Mouse (Mus musculus) brown adipose tissue, adult 24 weeks (tissue): ENCODE results near the gene Atg14. TPM values are rescaled to one million over a fixed set of nuclear protein-coding genes. Genes with fewer than 3 reads are reported as not detected.
"Not testable (repeated sequence)": the region's sequence is repeated elsewhere in the genome, so short reads cannot be mapped to it uniquely, and the experiment has no call there.

Experiments
- H3K27ac ChIP-seq: fragments of 200-500 bp; replicated peaks from 2 replicates; pipeline ENCODE4 v1.5.1; 2012; ENCODE audit warnings: low read depth, mild to moderate bottlenecking, low read length
- H3K4me1 ChIP-seq: fragments of 200-500 bp; 2 replicates; pipeline ENCODE4 v1.6.1; 2012; ENCODE audit warnings: low read length, mixed read lengths; ENCODE audit not compliant: control insufficient read depth, insufficient read depth, insufficient read length
- H3K4me3 ChIP-seq: fragments of 200-500 bp; 2 replicates; pipeline ENCODE4 v1.5.1; 2012; ENCODE audit warnings: low read depth, mild to moderate bottlenecking, low read length, moderate library complexity; ENCODE audit not compliant: insufficient read depth
- polyA plus RNA-seq: library from polyadenylated mRNA; stranded (reverse); fragments of >200 nt; gene quantifications from 2 replicates; pipeline ENCODE4 v1.2.4, GENCODE M21; 2012; ENCODE audit not compliant: missing spikeins, insufficient read depth, insufficient read length

Atg14 gene
- polyA plus RNA-seq, 1 experiment = 5.5 TPM

GRCm38 (mm10) chr14:47563106-47563505, 7.3 kb downstream of the Atg14 start:
- H3K27ac ChIP-seq = no peak overlapping the region

GRCm38 (mm10) chr14:47562530-47562929, 7.9 kb downstream of the Atg14 start:
- Histone ChIP-seq H3K4me3 (no peak overlapping the region), H3K27ac (no peak overlapping the region), H3K4me1 (no peaks in the 10 kb centered on the region)

More at GRCm38 (mm10) chr14:47563106-47563505, 7.3 kb downstream of the Atg14 start:
- no peaks in the 10 kb centered on the region for H3K4me1 ChIP-seq
- no peak overlapping the region for H3K4me3 ChIP-seq

GRCm38 (mm10) chr14:47560714-47561113, 9.7 kb downstream of the Atg14 start:
- Histone ChIP-seq H3K27ac (no peak overlapping the region), H3K4me1 (no peaks in the 10 kb centered on the region), H3K4me3 (no peak overlapping the region)

GRCm38 (mm10) chr14:47555225-47555624, 15.2 kb downstream of the Atg14 start:
- Histone ChIP-seq H3K4me1 (no peaks in the 10 kb centered on the region), H3K4me3 (no peak overlapping the region)

GRCm38 (mm10) chr14:47554236-47554635, 16.2 kb downstream of the Atg14 start:
- Histone ChIP-seq H3K4me3 (no peak overlapping the region), H3K4me1 (no peaks in the 10 kb centered on the region), H3K27ac (no peak overlapping the region)

More at GRCm38 (mm10) chr14:47555225-47555624, 15.2 kb downstream of the Atg14 start:
- H3K27ac ChIP-seq = no peak overlapping the region

GRCm38 (mm10) chr14:47553380-47553779, 17.1 kb downstream of the Atg14 start:
- Histone ChIP-seq H3K27ac (no peak overlapping the region), H3K4me3 (no peak overlapping the region), H3K4me1 (no peaks in the 10 kb centered on the region)

GRCm38 (mm10) chr14:47551668-47552067, 18.8 kb downstream of the Atg14 start:
- H3K4me1 ChIP-seq = no peaks in the 10 kb centered on the region
- no peak overlapping the region for H3K27ac ChIP-seq
- H3K4me3 ChIP-seq = no peak overlapping the region

GRCm38 (mm10) chr14:47544877-47545276, 25.6 kb downstream of the Atg14 start:
- H3K27ac ChIP-seq = no peak overlapping the region
- no peaks in the 10 kb centered on the region for H3K4me1 ChIP-seq
- no peak overlapping the region for H3K4me3 ChIP-seq

GRCm38 (mm10) chr14:47544286-47544685, 26.2 kb downstream of the Atg14 start:
- Histone ChIP-seq H3K4me3 (no peak overlapping the region), H3K4me1 (no peaks in the 10 kb centered on the region), H3K27ac (no peak overlapping the region)

- no peak overlapping the region for H3K27ac ChIP-seq
- H3K4me3 ChIP-seq = no peak overlapping the region
- H3K4me1 ChIP-seq = no peaks in the 10 kb centered on the region
These were observed 28.2 kb downstream of the Atg14 start for GRCm38 (mm10) chr14:47542283-47542682.

GRCm38 (mm10) chr14:47541325-47541948, 29.0 kb downstream of the Atg14 start:
- Histone ChIP-seq H3K4me3 (no peak overlapping the region), H3K27ac (no peak overlapping the region), H3K4me1 (no peaks in the 10 kb centered on the region)

- Histone ChIP-seq H3K4me1 (0 out of 2 replicates have a peak, but pooled peaks cover 3% of the 10 kb centered on the region), H3K4me3 (no peak overlapping the region), H3K27ac (no peak overlapping the region)
These were observed 35.4 kb downstream of the Atg14 start for GRCm38 (mm10) chr14:47535096-47535495.

- no peak overlapping the region for H3K4me3 ChIP-seq
- 0 out of 2 replicates have a peak, but pooled peaks cover 3% of the 10 kb centered on the region for H3K4me1 ChIP-seq
- H3K27ac ChIP-seq = no peak overlapping the region
These were observed 36.3 kb downstream of the Atg14 start for GRCm38 (mm10) chr14:47534176-47534525.

GRCm38 (mm10) chr14:47533365-47534175, 36.9 kb downstream of the Atg14 start:
- no peak overlapping the region; the same call in 1 of the 2 replicates for H3K27ac ChIP-seq
- H3K4me3 ChIP-seq = no peak overlapping the region
- H3K4me1 ChIP-seq = 0 out of 2 replicates have a peak, but pooled peaks cover 3% of the 10 kb centered on the region

GRCm38 (mm10) chr14:47532496-47532895, 38.0 kb downstream of the Atg14 start:
- no peak overlapping the region for H3K27ac ChIP-seq
- H3K4me3 ChIP-seq = no peak overlapping the region
- H3K4me1 ChIP-seq = 0 out of 2 replicates have a peak, but pooled peaks cover 3% of the 10 kb centered on the region

GRCm38 (mm10) chr14:47529592-47529991, 40.9 kb downstream of the Atg14 start:
- not testable (repeated sequence) for H3K4me1 ChIP-seq, H3K27ac ChIP-seq

More at GRCm38 (mm10) chr14:47529592-47529991, 40.9 kb downstream of the Atg14 start:
- not testable (repeated sequence) for H3K4me3 ChIP-seq
